Mouse (Mus musculus) CH12.LX (cell line): Measurements from ENCODE around the gene Bpifc. TPM values are rescaled to one million over a fixed set of nuclear protein-coding genes. Genes with fewer than 3 reads are reported as not detected.

Experiments used
- DNase-seq: peaks from one replicate; pipeline ENCODE4 v3.0.0-alpha.2; 2013; ENCODE audit errors: extremely low read depth
- H3K27ac ChIP-seq: 2 replicates; pipeline ENCODE4 v1.5.1; 2012; ENCODE audit warnings: low read depth, mild to moderate bottlenecking, control low read depth, moderate library complexity; ENCODE audit not compliant: insufficient read depth
- H3K27me3 ChIP-seq: replicated peaks from 2 replicates; pipeline ENCODE3; 2012; ENCODE audit warnings: inconsistent platforms
- H3K36me3 ChIP-seq, 2 experiments: replicated peaks in 1 of 2; 2 replicates each; pipeline versions ENCODE3 to v1.6.1; 2012; ENCODE audit warnings: inconsistent platforms in 1 of 2, low read length in 1 of 2, mild to moderate bottlenecking in 1 of 2, mixed read lengths in 1 of 2, moderate library complexity in 1 of 2; ENCODE audit not compliant: control insufficient read depth in 1 of 2, insufficient read depth in 1 of 2
- H3K4me1 ChIP-seq, 2 experiments: 2 replicates each; pipeline ENCODE4 v1.6.1; 2012; ENCODE audit warnings: inconsistent platforms in 1 of 2, moderate library complexity in 1 of 2; ENCODE audit not compliant: insufficient read depth in 2 of 2, control insufficient read depth in 1 of 2
- H3K4me2 ChIP-seq: 2 replicates; pipeline ENCODE4 v1.6.1; 2012; ENCODE audit warnings: low read depth, mild to moderate bottlenecking, control low read depth; ENCODE audit not compliant: poor library complexity, insufficient read depth, severe bottlenecking
- H3K4me3 ChIP-seq, 3 experiments: fragments of 150-350 bp in 1 of 3; sonication (generic) in 1 of 3; replicated peaks in 1 of 3; 2 replicates each; pipeline versions ENCODE3 to v1.5.1; 2011 to 2012; ENCODE audit warnings: low read depth in 2 of 3, low read length in 2 of 3, mild to moderate bottlenecking in 2 of 3, moderate library complexity in 2 of 3, control low read depth in 1 of 3, improper control_type of control experiment in 1 of 3, inconsistent platforms in 1 of 3, mixed read lengths in 1 of 3; ENCODE audit not compliant: poor library complexity in 1 of 3
- H3K79me2 ChIP-seq: replicated peaks from 2 replicates; pipeline ENCODE4 v1.6.1; 2012; ENCODE audit warnings: mild to moderate bottlenecking, moderate library complexity; ENCODE audit not compliant: control insufficient read depth, poor library complexity, insufficient read depth, severe bottlenecking; ENCODE audit errors: extremely low read depth
- H3K9ac ChIP-seq: 2 replicates; pipeline ENCODE4 v1.6.1; 2012; ENCODE audit warnings: low read depth, mild to moderate bottlenecking, control low read depth, moderate library complexity; ENCODE audit not compliant: insufficient read depth
- H3K9me3 ChIP-seq: replicated peaks from 2 replicates; pipeline ENCODE3; 2012; ENCODE audit warnings: low read length, inconsistent platforms, mixed read lengths
- BHLHE40 ChIP-seq: IDR thresholded peaks from 2 replicates; pipeline ENCODE4 v1.6.1; 2011; ENCODE audit warnings: mild to moderate bottlenecking, low read depth, low read length, improper control_type of control experiment
- CHD1 ChIP-seq: IDR thresholded peaks from 2 replicates; pipeline ENCODE4 v1.6.1; 2012; ENCODE audit warnings: low read depth, low read length, improper control_type of control experiment, inconsistent platforms
- CHD2 ChIP-seq: IDR thresholded peaks from 2 replicates; pipeline ENCODE4 v1.6.1; 2011; ENCODE audit warnings: low read length, improper control_type of control experiment
- E2F4 ChIP-seq: IDR thresholded peaks from 2 replicates; pipeline ENCODE4 v1.6.1; 2011; ENCODE audit warnings: low read depth, low read length, improper control_type of control experiment; ENCODE audit not compliant: insufficient replicate concordance
- EP300 ChIP-seq: IDR thresholded peaks from 2 replicates; pipeline ENCODE4 v1.6.1; 2011; ENCODE audit warnings: low read length, improper control_type of control experiment
- ETS1 ChIP-seq: conservative IDR thresholded peaks from 2 replicates; pipeline ENCODE4 v1.6.1; 2012; ENCODE audit warnings: low read depth, mild to moderate bottlenecking, inconsistent platforms, low read length, improper control_type of control experiment, moderate library complexity
- KAT2A ChIP-seq: IDR thresholded peaks from 2 replicates; pipeline ENCODE4 v1.6.1; 2012; ENCODE audit warnings: low read length, improper control_type of control experiment, inconsistent platforms; ENCODE audit not compliant: insufficient replicate concordance
- MAX ChIP-seq: IDR thresholded peaks from 2 replicates; pipeline ENCODE4 v1.6.1; 2011; ENCODE audit warnings: low read length, improper control_type of control experiment
- MEF2A ChIP-seq: IDR thresholded peaks from 2 replicates; pipeline ENCODE4 v1.6.1; 2014; ENCODE audit warnings: low read depth, mild to moderate bottlenecking, inconsistent platforms, low read length, improper control_type of control experiment, borderline replicate concordance
- MXI1 ChIP-seq: IDR thresholded peaks from 2 replicates; pipeline ENCODE4 v1.6.1; 2011; ENCODE audit warnings: mild to moderate bottlenecking, low read depth, low read length, improper control_type of control experiment
- MYC ChIP-seq: IDR thresholded peaks from 2 replicates; pipeline ENCODE4 v1.6.1; 2011; ENCODE audit warnings: low read depth, mild to moderate bottlenecking, improper control_type of control experiment, low read length
- POLR2A ChIP-seq: IDR thresholded peaks from 2 replicates; pipeline ENCODE4 v1.6.1; 2011; ENCODE audit warnings: low read depth, mild to moderate bottlenecking, improper control_type of control experiment, low read length
- RAD21 ChIP-seq: IDR thresholded peaks from 2 replicates; pipeline ENCODE4 v1.6.1; 2011; ENCODE audit warnings: low read depth, mild to moderate bottlenecking, low read length, improper control_type of control experiment, moderate library complexity
- SIN3A ChIP-seq: IDR thresholded peaks from 2 replicates; pipeline ENCODE4 v1.6.1; 2012; ENCODE audit warnings: low read length, improper control_type of control experiment, inconsistent platforms
- SMC3 ChIP-seq: IDR thresholded peaks from 2 replicates; pipeline ENCODE4 v1.6.1; 2011; ENCODE audit warnings: low read depth, low read length, improper control_type of control experiment
- TCF12 ChIP-seq: IDR thresholded peaks from 2 replicates; pipeline ENCODE4 v1.6.1; 2014; ENCODE audit warnings: low read depth, mild to moderate bottlenecking, inconsistent platforms, low read length, improper control_type of control experiment
- USF1 ChIP-seq: IDR thresholded peaks from 2 replicates; pipeline ENCODE4 v1.6.1; 2014; ENCODE audit warnings: low read depth, mild to moderate bottlenecking, inconsistent platforms, low read length, improper control_type of control experiment
- ZKSCAN1 ChIP-seq: IDR thresholded peaks from 2 replicates; pipeline ENCODE4 v1.6.1; 2012; ENCODE audit warnings: low read depth, inconsistent platforms, low read length, improper control_type of control experiment, borderline replicate concordance
- dilution Hi-C: fragments of 300-500 bp; cut with MboI; formaldehyde crosslinking; loops from 2 replicates; pipeline ENCODE4 v1.14.3; 2020; ENCODE audit warnings: low sequenced_read_pairs; ENCODE audit not compliant: extremely low pct_unique_long_range_greater_than_20kb, extremely low pct_ligation_motif_present
- in situ Hi-C: fragments of 300-500 bp; cut with MboI; formaldehyde crosslinking; loops from 3 replicates; pipeline ENCODE4 v1.14.3; 2019; ENCODE audit warnings: low sequenced_read_pairs, low pct_ligation_motif_present, low pct_unique_long_range_greater_than_20kb, mixed read lengths
- polyA plus RNA-seq: library from polyadenylated mRNA; unstranded; fragments of >175 nt; gene quantifications from 2 replicates; pipeline ENCODE4 v1.2.1, GENCODE M21; 2012; ENCODE audit warnings: low read depth; ENCODE audit not compliant: insufficient read length
- total RNA-seq, 2 experiments: library from RNA; depleted of rRNA; stranded (reverse); fragments of 300-350 nt in 1 of 2; fragments of >200 nt in 1 of 2; gene quantifications; 2 replicates each; pipeline ENCODE4 v1.2.3; 2012 to 2014

The Bpifc gene
- total and polyA plus RNA-seq, 3 experiments = not detected

- no peak for DNase-seq
- Histone ChIP-seq H3K9ac (no peak overlapping the region), H3K36me3 (no peaks in the 10 kb centered on the region), H3K4me2 (peak overlapping the region; percentile 26; the same call in 1 of the 2 replicates), H3K4me3 (no peak overlapping the region), H3K27ac (no peak overlapping the region), H3K9me3 (peaks cover 7% of the 10 kb centered on the region), H3K79me2 (no peaks in the 10 kb centered on the region), H3K27me3 (no peaks in the 10 kb centered on the region)
- in situ Hi-C loops (loop anchor here (5.0 to 25.0 kb wide), 3 partner anchors 82 to 492 kb away; no protein-coding TSS in a partner anchor), dilution Hi-C loops (no loop called here)
- TF ChIP-seq SIN3A = no peak
- TF ChIP-seq MAX = no peak
- TF ChIP-seq USF1 = no peak
- TF ChIP-seq SMC3 = no peak
- TF ChIP-seq ETS1 = no peak
- TF ChIP-seq MEF2A = no peak
- no peak for TF ChIP-seq TCF12
- TF ChIP-seq CHD1 = no peak
- TF ChIP-seq KAT2A = no peak
- no peak for TF ChIP-seq EP300
- TF ChIP-seq POLR2A = no peak
- TF ChIP-seq MXI1 = no peak
- TF ChIP-seq E2F4 = no peak
- TF ChIP-seq, all 38 proteins: peak for 0
- peaks cover 0 to 11% of the 10 kb centered on the region in 2 experiments; a peak in 2 of 4 replicates for H3K4me1 ChIP-seq
Observed at GRCm38 (mm10) chr10:85969894-85970620, 41.6 kb downstream of the Bpifc start.

GRCm38 (mm10) chr10:85968731-85969130, 43.0 kb downstream of the Bpifc start:
- dilution Hi-C loops (no loop called here), in situ Hi-C loops (loop anchor here (5.0 to 25.0 kb wide), 2 partner anchors 84 to 494 kb away; no protein-coding TSS in a partner anchor)
- DNase-seq = no peak
- Histone ChIP-seq H3K4me2 (no peak overlapping the region), H3K4me1 (peaks cover 0 to 11% of the 10 kb centered on the region in 2 experiments; a peak in 2 of 4 replicates), H3K9me3 (no peaks in the 10 kb centered on the region), H3K79me2 (no peaks in the 10 kb centered on the region), H3K27me3 (no peaks in the 10 kb centered on the region), H3K4me3 (no peak overlapping the region), H3K36me3 (no peaks in the 10 kb centered on the region), H3K9ac (no peak overlapping the region), H3K27ac (no peak overlapping the region)
- TF ChIP-seq RAD21 = no peak
- no peak for TF ChIP-seq CHD2
- TF ChIP-seq E2F4 = no peak
- TF ChIP-seq BHLHE40 = no peak
- no peak for TF ChIP-seq ZKSCAN1
- TF ChIP-seq MYC = no peak
- TF ChIP-seq ETS1 = no peak
